Mouse (Mus musculus): ENCODE results near the gene Jph4. TPM values are rescaled to one million over a fixed set of nuclear protein-coding genes. Genes with fewer than 3 reads are reported as not detected.

Gene Jph4
- polyA plus RNA-seq, 1 experiment from 2014 or later: 42.5 TPM

GRCm38 (mm10) chr14:55146829-55147401 is 30.2 kb upstream of the Jph4 start:
- H3K9me3 ChIP-seq: no peaks in the 10 kb centered on the region
- no peak overlapping the region for H3K9ac ChIP-seq
- H3K4me2 ChIP-seq: no peak overlapping the region
- no peak overlapping the region for H3K4me3 ChIP-seq
- no peak for ATAC-seq (replicated peaks)
- WGBS: 92% methylated on average over 12 of the region's 12 CpGs
- no peaks in the 10 kb centered on the region for H3K27me3 ChIP-seq (replicated peaks)
- H3K27ac ChIP-seq: no peak overlapping the region
- peaks cover 15% of the 10 kb centered on the region for H3K4me1 ChIP-seq
- no peaks in the 10 kb centered on the region for H3K36me3 ChIP-seq (replicated peaks)

- 81% methylated on average over 1 of the region's 1 CpGs for WGBS
Measured at GRCm38 (mm10) chr14:55146324-55146723, 29.6 kb upstream of the Jph4 start.

GRCm38 (mm10) chr14:55139313-55139712 is 22.6 kb upstream of the Jph4 start:
- H3K27me3 ChIP-seq (replicated peaks): no peaks in the 10 kb centered on the region
- H3K36me3 ChIP-seq (replicated peaks): no peaks in the 10 kb centered on the region
- H3K4me1 ChIP-seq: no peaks in the 10 kb centered on the region
- H3K27ac ChIP-seq: no peak overlapping the region
- H3K9me3 ChIP-seq: no peaks in the 10 kb centered on the region
- no peak overlapping the region for H3K4me2 ChIP-seq
- no peak for ATAC-seq (replicated peaks)
- H3K4me3 ChIP-seq: no peak overlapping the region
- no peak overlapping the region for H3K9ac ChIP-seq
- 43% methylated on average over 7 of the region's 7 CpGs for WGBS

More at GRCm38 (mm10) chr14:55146324-55146723, 29.6 kb upstream of the Jph4 start:
- H3K9ac ChIP-seq: no peak overlapping the region
- no peak overlapping the region for H3K27ac ChIP-seq
- H3K9me3 ChIP-seq: no peaks in the 10 kb centered on the region
- H3K36me3 ChIP-seq (replicated peaks): no peaks in the 10 kb centered on the region
- no peak for ATAC-seq (replicated peaks)
- peaks cover 15% of the 10 kb centered on the region for H3K4me1 ChIP-seq
- no peak overlapping the region for H3K4me2 ChIP-seq
- no peaks in the 10 kb centered on the region for H3K27me3 ChIP-seq (replicated peaks)
- no peak overlapping the region for H3K4me3 ChIP-seq

GRCm38 (mm10) chr14:55135676-55136075 is 18.9 kb upstream of the Jph4 start:
- Histone ChIP-seq H3K36me3 (replicated peaks) (no peaks in the 10 kb centered on the region), H3K9me3 (no peaks in the 10 kb centered on the region), H3K4me1 (no peaks in the 10 kb centered on the region), H3K4me2 (no peak overlapping the region), H3K27me3 (replicated peaks) (no peaks in the 10 kb centered on the region), H3K9ac (no peak overlapping the region), H3K27ac (no peak overlapping the region), H3K4me3 (no peak overlapping the region)
- ATAC-seq (replicated peaks): no peak
- WGBS: 64% methylated on average over 8 of the region's 8 CpGs

- H3K9ac ChIP-seq: no peak overlapping the region
- peaks cover 12% of the 10 kb centered on the region for H3K4me1 ChIP-seq
- no peaks in the 10 kb centered on the region for H3K36me3 ChIP-seq (replicated peaks)
- H3K4me3 ChIP-seq: no peak overlapping the region
- H3K9me3 ChIP-seq: no peaks in the 10 kb centered on the region
- no peak overlapping the region for H3K27ac ChIP-seq
- no peaks in the 10 kb centered on the region for H3K27me3 ChIP-seq (replicated peaks)
- no peak overlapping the region for H3K4me2 ChIP-seq
- ATAC-seq (replicated peaks): no peak
- WGBS: 70% methylated on average over 7 of the region's 7 CpGs
Measured at GRCm38 (mm10) chr14:55126521-55126920, 9.8 kb upstream of the Jph4 start.

GRCm38 (mm10) chr14:55125711-55126110 is 9.0 kb upstream of the Jph4 start:
- H3K9ac ChIP-seq: no peak overlapping the region
- H3K27me3 ChIP-seq (replicated peaks): no peaks in the 10 kb centered on the region
- H3K4me3 ChIP-seq: no peak overlapping the region
- H3K27ac ChIP-seq: no peak overlapping the region
- 82% methylated on average over 5 of the region's 5 CpGs for WGBS
- H3K4me2 ChIP-seq: no peak overlapping the region
- peaks cover 12% of the 10 kb centered on the region for H3K4me1 ChIP-seq
- H3K9me3 ChIP-seq: no peaks in the 10 kb centered on the region
- no peaks in the 10 kb centered on the region for H3K36me3 ChIP-seq (replicated peaks)
- no peak for ATAC-seq (replicated peaks)

- no peaks in the 10 kb centered on the region for H3K9me3 ChIP-seq
- H3K36me3 ChIP-seq (replicated peaks): no peaks in the 10 kb centered on the region
- no peak overlapping the region; the same call in 1 of the 2 replicates for H3K9ac ChIP-seq
- peak; percentile 31; the same call in 1 of the 2 replicates for ATAC-seq (replicated peaks)
- no peaks in the 10 kb centered on the region for H3K27me3 ChIP-seq (replicated peaks)
- H3K4me2 ChIP-seq: peak overlapping the region; percentile 33
- H3K4me1 ChIP-seq: peaks cover 16% of the 10 kb centered on the region
- 13% methylated on average over 8 of the region's 8 CpGs for WGBS
- H3K27ac ChIP-seq: peak overlapping the region; percentile 83
- H3K4me3 ChIP-seq: no peak overlapping the region
Measured at GRCm38 (mm10) chr14:55122359-55122758, 5.6 kb upstream of the Jph4 start.

GRCm38 (mm10) chr14:55121947-55122346 is 5.2 kb upstream of the Jph4 start:
- Histone ChIP-seq H3K4me2 (peak overlapping the region; percentile 33), H3K9ac (no peak overlapping the region), H3K27ac (peak overlapping the region; percentile 83), H3K9me3 (no peaks in the 10 kb centered on the region), H3K4me1 (peaks cover 20% of the 10 kb centered on the region), H3K4me3 (no peak overlapping the region), H3K36me3 (replicated peaks) (no peaks in the 10 kb centered on the region), H3K27me3 (replicated peaks) (no peaks in the 10 kb centered on the region)
- ATAC-seq (replicated peaks): peak; percentile 90
- WGBS: 7% methylated on average over 5 of the region's 5 CpGs

- Histone ChIP-seq H3K36me3 (replicated peaks) (no peaks in the 10 kb centered on the region), H3K9ac (no peak overlapping the region), H3K9me3 (no peaks in the 10 kb centered on the region), H3K4me2 (no peak overlapping the region), H3K4me1 (peaks cover 22% of the 10 kb centered on the region), H3K27me3 (replicated peaks) (no peaks in the 10 kb centered on the region), H3K27ac (no peak overlapping the region), H3K4me3 (no peak overlapping the region)
- WGBS: 66% methylated on average over 4 of the region's 4 CpGs
- no peak for ATAC-seq (replicated peaks)
Measured at GRCm38 (mm10) chr14:55119421-55120134, 2.8 kb upstream of the Jph4 start.

GRCm38 (mm10) chr14:55118852-55119251 is 2.1 kb upstream of the Jph4 start:
- H3K27ac ChIP-seq: no peak overlapping the region
- WGBS: 78% methylated on average over 4 of the region's 4 CpGs
- ATAC-seq (replicated peaks): no peak
- no peak overlapping the region for H3K4me2 ChIP-seq
- H3K4me1 ChIP-seq: peaks cover 29% of the 10 kb centered on the region
- no peaks in the 10 kb centered on the region for H3K9me3 ChIP-seq
- no peaks in the 10 kb centered on the region for H3K36me3 ChIP-seq (replicated peaks)
- H3K27me3 ChIP-seq (replicated peaks): no peaks in the 10 kb centered on the region
- no peak overlapping the region for H3K9ac ChIP-seq
- no peak overlapping the region for H3K4me3 ChIP-seq

GRCm38 (mm10) chr14:55115846-55116245 is 889 bp downstream of the Jph4 start:
- no peaks in the 10 kb centered on the region for H3K27me3 ChIP-seq (replicated peaks)
- peak overlapping the region; percentile 97 for H3K27ac ChIP-seq
- WGBS: 2% methylated on average over 8 of the region's 8 CpGs
- H3K4me3 ChIP-seq: peak overlapping the region; percentile 83
- H3K9ac ChIP-seq: peak overlapping the region; percentile 74
- ATAC-seq (replicated peaks): peak; percentile 34
- H3K4me2 ChIP-seq: peak overlapping the region; percentile 81
- no peaks in the 10 kb centered on the region for H3K9me3 ChIP-seq
- no peaks in the 10 kb centered on the region; the same call in 1 of the 2 replicates for H3K36me3 ChIP-seq (replicated peaks)
- peaks cover 45% of the 10 kb centered on the region for H3K4me1 ChIP-seq

GRCm38 (mm10) chr14:55114759-55115701 is 1.7 kb downstream of the Jph4 start:
- no peaks in the 10 kb centered on the region for H3K9me3 ChIP-seq
- H3K4me1 ChIP-seq: peaks cover 52% of the 10 kb centered on the region
- H3K36me3 ChIP-seq (replicated peaks): no peaks in the 10 kb centered on the region; the same call in 1 of the 2 replicates
- peak overlapping the region; percentile 97 for H3K27ac ChIP-seq
- 0% methylated on average over 73 of the region's 78 CpGs for WGBS
- peak overlapping the region; percentile 83 for H3K4me3 ChIP-seq
- no peaks in the 10 kb centered on the region for H3K27me3 ChIP-seq (replicated peaks)
- peak overlapping the region; percentile 74 for H3K9ac ChIP-seq
- H3K4me2 ChIP-seq: peak overlapping the region; percentile 81
- peak; percentile 45 for ATAC-seq (replicated peaks)

Data from midbrain, embryonic 15.5 days (tissue).